Mouse (Mus musculus) forebrain, embryonic 16.5 days (tissue): ENCODE results near the gene Hsdl2. TPM values are rescaled to one million over a fixed set of nuclear protein-coding genes. Genes with fewer than 3 reads are reported as not detected.
A peak's percentile ranks its signal among the peaks of the same experiment; 100 is the strongest.
"Not testable (repeated sequence)": the region's sequence is repeated elsewhere in the genome, so short reads cannot be mapped to it uniquely, and the experiment has no call there.

Source experiments
- ATAC-seq: fragments of 200-750 bp; cut with Nextera tagmentation; 2 replicates; pipeline ENCODE4 v1.8.0; 2017; ENCODE audit warnings: mild to moderate bottlenecking, moderate library complexity
- H3K27ac ChIP-seq: fragments of 300-500 bp; sonication (generic); 2 replicates; pipeline ENCODE4 v1.5.1; 2014; ENCODE audit warnings: low read length, control low read depth
- H3K27me3 ChIP-seq: fragments of 300-500 bp; sonication (generic); replicated peaks from 2 replicates; pipeline ENCODE4 v1.6.1; 2014; ENCODE audit warnings: low read length; ENCODE audit not compliant: control insufficient read depth, insufficient read depth
- H3K36me3 ChIP-seq: fragments of 300-500 bp; sonication (generic); 2 replicates; pipeline ENCODE4 v1.6.1; 2014; ENCODE audit not compliant: control insufficient read depth, insufficient read depth
- H3K4me1 ChIP-seq: fragments of 300-500 bp; sonication (generic); replicated peaks from 2 replicates; pipeline ENCODE4 v1.6.1; 2014; ENCODE audit warnings: low read length; ENCODE audit not compliant: control insufficient read depth, insufficient read depth
- H3K4me2 ChIP-seq: fragments of 300-500 bp; sonication (generic); 2 replicates; pipeline ENCODE4 v1.6.1; 2014; ENCODE audit warnings: mild to moderate bottlenecking, low read length, control low read depth
- H3K4me3 ChIP-seq: fragments of 300-500 bp; sonication (generic); replicated peaks from 2 replicates; pipeline ENCODE4 v1.5.1; 2014; ENCODE audit warnings: mild to moderate bottlenecking, low read length, control low read depth
- H3K9ac ChIP-seq: fragments of 300-500 bp; sonication (generic); replicated peaks from 2 replicates; pipeline ENCODE4 v1.6.1; 2014; ENCODE audit warnings: low read depth, low read length, control low read depth
- H3K9me3 ChIP-seq: fragments of 300-500 bp; sonication (generic); 2 replicates; pipeline ENCODE4 v1.6.1; 2016; ENCODE audit warnings: low read length; ENCODE audit not compliant: control insufficient read depth
- WGBS: fragments of 180-500 bp; shearing (Covaris S2); extraction: QIAGEN DNeasy Blood & Tissue Kit; methylation state at CpG from one replicate; pipeline ENCODE4 v1.1.7; 2014; 5-methylcytosine and 5-hydroxymethylcytosine counted together
- polyA plus RNA-seq: library from polyadenylated mRNA; unstranded; fragments of >200 nt; fragmentation: Nextera tagmentation; extraction: Ambion mirVana; gene quantifications from 2 replicates; pipeline ENCODE4 v1.2.1, GENCODE M21; 2015

Hsdl2 gene
- polyA plus RNA-seq, 1 experiment from 2014 or later, result 19.5 TPM

DNA sequence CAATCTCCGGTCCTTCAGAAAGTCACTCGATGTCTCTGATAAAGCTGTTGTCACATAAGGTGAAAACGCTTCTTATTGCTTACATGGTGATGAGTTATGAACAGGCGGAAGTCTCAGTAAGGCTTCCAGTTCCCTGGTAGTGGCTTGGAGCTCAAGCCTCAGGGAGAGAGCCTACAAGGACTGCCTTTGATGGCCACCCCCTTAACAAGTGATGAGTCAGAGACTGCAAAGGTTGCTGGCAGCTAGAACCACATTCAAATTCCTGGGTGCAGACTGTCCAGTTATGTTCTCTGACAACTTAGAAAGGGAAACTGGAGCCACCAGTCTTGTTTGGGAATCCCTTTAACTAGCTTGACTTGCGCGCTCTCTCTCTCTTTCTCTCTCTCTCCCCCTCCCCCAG is 21.2 kb upstream of the Hsdl2 start:
- no peak overlapping the region for H3K4me2 ChIP-seq
- 96% methylated on average over 6 of the region's 6 CpGs for WGBS
- no peak overlapping the region for H3K9ac ChIP-seq
- H3K9me3 ChIP-seq, result no peaks in the 10 kb centered on the region
- no peaks in the 10 kb centered on the region for H3K27me3 ChIP-seq
- H3K36me3 ChIP-seq, result no peaks in the 10 kb centered on the region
- no peaks in the 10 kb centered on the region for H3K4me1 ChIP-seq
- no peak overlapping the region for H3K4me3 ChIP-seq
- H3K27ac ChIP-seq, result no peak overlapping the region
- ATAC-seq, result no peak

DNA sequence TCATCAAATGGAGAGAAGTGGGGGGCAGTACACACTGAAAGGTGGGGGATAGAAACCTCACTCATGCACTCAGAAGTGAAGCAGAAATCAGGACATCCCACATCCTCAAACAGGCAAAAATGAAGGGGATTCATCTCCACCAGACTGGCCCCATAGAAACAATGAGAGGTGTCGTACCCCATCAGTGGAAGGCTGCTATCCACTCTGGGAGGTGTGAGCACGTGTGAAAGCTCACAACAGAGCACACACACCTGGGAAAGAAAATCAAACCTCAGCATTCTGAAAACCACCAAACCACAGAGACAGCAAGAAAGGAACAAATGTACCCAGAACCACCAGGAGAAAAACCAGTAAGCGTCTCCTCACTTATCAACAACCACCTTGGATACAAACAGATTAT is 17.2 kb upstream of the Hsdl2 start:
- H3K36me3 ChIP-seq, result no peaks in the 10 kb centered on the region
- 77% methylated on average over 3 of the region's 3 CpGs for WGBS
- H3K4me2 ChIP-seq, result no peak overlapping the region
- H3K4me3 ChIP-seq, result no peak overlapping the region
- no peak overlapping the region for H3K27ac ChIP-seq
- H3K9ac ChIP-seq, result no peak overlapping the region
- H3K27me3 ChIP-seq, result no peaks in the 10 kb centered on the region
- no peak for ATAC-seq
- no peaks in the 10 kb centered on the region for H3K4me1 ChIP-seq
- peaks cover 3% of the 10 kb centered on the region; the same call in 1 of the 2 replicates for H3K9me3 ChIP-seq

DNA sequence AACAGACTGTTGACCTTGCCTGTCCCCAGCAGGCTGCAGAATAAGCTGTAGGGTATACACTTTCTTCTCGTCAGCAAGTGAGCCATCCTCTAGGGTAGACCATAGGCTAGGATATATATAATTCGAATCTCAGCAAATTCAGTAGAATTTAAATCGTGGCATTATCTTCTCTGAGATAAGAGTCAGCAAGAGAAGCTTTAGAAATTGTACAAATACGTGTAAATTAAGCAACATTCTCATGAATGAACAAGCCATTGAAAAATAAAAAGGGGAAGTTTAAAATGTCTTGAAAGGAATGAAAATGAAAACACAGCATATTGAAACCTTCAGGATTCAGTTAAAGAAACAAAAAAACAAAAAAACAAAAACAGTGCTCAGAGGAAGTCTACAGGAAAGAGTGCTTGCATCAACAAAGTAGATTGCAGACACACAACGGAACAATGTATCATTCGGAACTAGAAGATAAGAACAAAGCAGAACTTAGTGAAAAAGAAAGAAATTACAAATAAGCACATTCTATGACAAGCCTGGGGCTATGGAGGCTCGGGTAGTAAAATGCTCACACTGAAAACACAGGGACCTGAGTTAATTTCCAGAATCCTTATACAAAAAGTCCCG is 15.7 kb upstream of the Hsdl2 start:
- 82% methylated on average over 8 of the region's 8 CpGs for WGBS
- Histone ChIP-seq H3K27ac (no peak overlapping the region), H3K9ac (no peak overlapping the region), H3K4me1 (no peaks in the 10 kb centered on the region; the same call in 1 of the 2 replicates), H3K36me3 (no peaks in the 10 kb centered on the region), H3K27me3 (no peaks in the 10 kb centered on the region), H3K4me2 (no peak overlapping the region), H3K9me3 (peaks cover 3% of the 10 kb centered on the region; the same call in 1 of the 2 replicates), H3K4me3 (no peak overlapping the region)
- no peak for ATAC-seq

DNA sequence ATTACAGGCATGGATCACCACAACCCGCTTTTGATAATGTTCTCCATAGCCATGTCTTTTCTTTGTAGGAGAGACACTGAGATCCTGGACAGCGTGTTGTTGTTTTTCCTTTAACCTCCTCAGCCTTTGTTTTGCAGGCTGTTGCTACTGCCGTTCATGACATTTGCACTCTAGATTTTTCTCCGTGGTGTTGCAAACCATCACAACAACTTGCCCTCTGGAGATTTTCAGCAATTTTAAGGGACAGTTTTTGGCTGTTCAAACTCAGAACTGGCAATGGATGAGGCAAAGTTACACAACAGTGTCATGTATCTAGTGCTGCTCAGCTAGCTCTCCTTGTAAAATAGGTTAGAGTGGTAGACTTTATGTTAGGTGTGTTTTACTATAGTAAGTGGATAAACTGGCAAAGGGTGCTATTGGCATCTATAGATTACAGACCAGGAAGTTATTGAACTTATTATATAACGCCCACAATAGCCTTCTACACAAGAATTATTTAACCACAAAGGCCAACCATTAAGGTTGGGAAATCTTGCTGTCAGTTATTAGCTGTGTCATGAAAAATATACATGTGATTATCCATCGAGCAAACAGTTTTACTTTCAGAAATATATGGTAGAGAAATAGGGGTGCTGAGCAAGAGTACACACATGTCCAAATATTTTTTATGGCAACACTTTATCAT is 13.6 kb upstream of the Hsdl2 start:
- no peak overlapping the region for H3K4me2 ChIP-seq
- no peaks in the 10 kb centered on the region for H3K27me3 ChIP-seq
- no peak overlapping the region for H3K4me3 ChIP-seq
- no peak overlapping the region for H3K27ac ChIP-seq
- WGBS, result 83% methylated on average over 6 of the region's 6 CpGs
- no peak for ATAC-seq
- peaks cover 3% of the 10 kb centered on the region; the same call in 1 of the 2 replicates for H3K9me3 ChIP-seq
- no peaks in the 10 kb centered on the region for H3K36me3 ChIP-seq
- no peak overlapping the region for H3K9ac ChIP-seq
- H3K4me1 ChIP-seq, result no peaks in the 10 kb centered on the region; the same call in 1 of the 2 replicates

DNA sequence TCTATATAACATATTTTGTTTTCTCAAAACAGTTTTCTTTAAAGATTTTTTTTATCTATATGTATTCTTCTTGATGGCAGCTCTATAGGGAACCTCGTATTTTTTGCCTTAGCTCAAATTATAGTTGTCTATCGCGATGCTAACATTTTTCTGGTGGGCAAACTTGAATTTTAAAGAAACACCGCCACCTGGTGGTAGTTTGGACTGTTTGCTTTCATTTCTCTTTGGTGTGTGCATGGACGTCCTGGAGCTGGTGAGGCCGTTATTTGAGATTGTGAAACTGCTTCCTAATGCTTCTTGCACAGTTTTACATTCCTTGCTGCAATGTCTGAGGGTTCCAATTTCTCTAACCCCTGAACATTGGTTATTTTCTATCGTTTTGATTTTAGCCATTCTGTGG is 11.8 kb upstream of the Hsdl2 start:
- peak; percentile 79 for ATAC-seq
- no peak overlapping the region for H3K9ac ChIP-seq
- no peak overlapping the region for H3K4me3 ChIP-seq
- no peaks in the 10 kb centered on the region for H3K36me3 ChIP-seq
- no peaks in the 10 kb centered on the region for H3K27me3 ChIP-seq
- no peaks in the 10 kb centered on the region; the same call in 1 of the 2 replicates for H3K4me1 ChIP-seq
- 2% methylated on average over 7 of the region's 7 CpGs for WGBS
- H3K9me3 ChIP-seq, result peaks cover 3% of the 10 kb centered on the region; the same call in 1 of the 2 replicates
- H3K4me2 ChIP-seq, result no peak overlapping the region
- no peak overlapping the region for H3K27ac ChIP-seq

DNA sequence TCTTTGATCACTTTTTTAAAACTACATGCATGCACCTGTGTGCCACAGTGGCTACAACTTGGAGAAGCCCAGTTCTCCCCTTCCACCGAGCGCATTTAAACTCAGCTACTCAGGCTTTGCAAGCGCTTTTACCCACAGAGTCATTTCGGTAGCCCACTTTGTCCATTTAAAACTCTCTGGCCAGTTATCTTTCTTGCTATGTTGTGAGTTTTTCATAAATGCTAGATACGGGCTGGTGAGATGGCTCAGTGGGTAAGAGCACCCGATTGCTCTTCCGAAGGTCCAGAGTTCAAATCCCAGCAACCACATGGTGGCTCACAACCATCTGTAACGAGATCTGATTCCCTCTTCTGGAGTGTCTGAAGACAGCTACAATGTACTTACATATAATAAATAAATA is 10.8 kb upstream of the Hsdl2 start:
- 96% methylated on average over 7 of the region's 8 CpGs for WGBS
- H3K9ac ChIP-seq, ATAC-seq: not testable (repeated sequence)

DNA sequence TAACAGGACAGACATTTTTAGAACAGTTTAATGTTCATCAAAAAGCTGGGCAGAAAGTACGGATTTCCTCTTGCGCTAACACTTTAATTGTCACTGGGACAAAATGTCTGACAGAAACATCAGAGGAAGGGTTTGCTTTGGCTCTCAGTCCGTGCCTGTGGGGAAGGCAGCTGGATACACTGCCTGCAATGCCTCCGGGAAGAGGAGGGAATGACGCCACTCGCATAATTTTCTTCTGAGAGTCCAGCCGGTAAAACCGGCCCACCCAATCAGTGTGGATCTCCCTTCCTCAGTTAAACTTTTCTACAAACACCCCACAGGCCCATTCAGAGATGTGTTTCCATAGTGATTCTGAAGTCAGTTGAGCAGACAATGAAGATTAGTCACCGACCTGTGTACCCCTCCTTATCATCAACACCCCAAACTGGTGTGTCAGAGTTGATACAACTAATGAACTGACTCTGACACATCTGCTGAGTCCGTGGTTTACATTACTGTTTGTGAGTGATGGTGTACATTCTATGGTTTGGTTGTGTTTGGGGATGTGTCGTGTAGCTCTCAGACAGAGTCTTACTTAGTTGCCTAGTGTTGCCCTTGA is 8.7 kb upstream of the Hsdl2 start:
- no peaks in the 10 kb centered on the region for H3K27me3 ChIP-seq
- 83% methylated on average over 11 of the region's 11 CpGs for WGBS
- no peak overlapping the region for H3K4me3 ChIP-seq
- no peak overlapping the region for H3K27ac ChIP-seq
- no peaks in the 10 kb centered on the region for H3K9me3 ChIP-seq
- H3K9ac ChIP-seq, result no peak overlapping the region
- ATAC-seq, result no peak
- no peak overlapping the region for H3K4me2 ChIP-seq
- no peaks in the 10 kb centered on the region for H3K36me3 ChIP-seq
- no peaks in the 10 kb centered on the region; the same call in 1 of the 2 replicates for H3K4me1 ChIP-seq

More for the DNA sequence above, 10.8 kb upstream of the Hsdl2 start:
- not testable (repeated sequence) for H3K4me3 ChIP-seq, H3K27ac ChIP-seq, H3K4me2 ChIP-seq, H3K27me3 ChIP-seq, H3K4me1 ChIP-seq, H3K9me3 ChIP-seq, H3K36me3 ChIP-seq

DNA sequence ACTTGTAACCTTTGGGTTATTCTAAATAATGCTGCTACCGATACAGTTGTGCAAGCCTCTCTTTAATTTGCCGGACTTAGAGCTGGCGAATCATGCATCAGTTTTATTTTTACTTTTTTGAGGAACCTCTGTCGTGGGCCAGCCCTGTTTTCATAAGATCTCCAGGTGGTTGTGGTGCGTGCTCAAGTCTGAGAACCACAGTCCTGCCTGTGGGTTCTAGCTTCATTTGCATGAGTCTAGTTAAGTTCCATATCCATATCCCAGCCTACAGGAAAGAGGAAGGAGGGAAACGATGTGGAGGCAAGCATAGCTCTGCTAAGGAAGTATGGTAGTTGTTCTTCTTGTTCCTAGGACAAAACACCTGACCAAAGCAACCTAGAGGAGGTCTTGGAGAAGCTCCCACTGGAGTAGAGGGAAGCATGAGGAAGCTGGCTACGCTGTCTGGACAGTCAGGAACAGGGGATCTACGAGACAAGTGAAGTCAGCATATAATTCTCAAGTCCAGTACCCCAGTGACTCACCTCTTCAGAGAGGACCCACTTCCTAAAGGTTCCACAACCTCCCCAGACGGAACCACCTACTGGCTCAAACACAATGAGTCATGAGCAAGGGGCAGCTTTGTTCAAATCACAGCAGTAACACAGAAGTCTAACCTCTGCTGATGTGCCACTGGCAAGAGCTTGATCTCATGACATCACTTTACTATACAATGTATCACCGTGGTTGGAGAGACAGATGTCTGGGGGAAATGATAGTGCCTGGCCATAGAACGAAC is 6.0 kb upstream of the Hsdl2 start:
- H3K27me3 ChIP-seq, result no peaks in the 10 kb centered on the region
- H3K36me3 ChIP-seq, result no peaks in the 10 kb centered on the region
- no peak overlapping the region for H3K4me2 ChIP-seq
- H3K4me1 ChIP-seq, result peaks cover 4% of the 10 kb centered on the region
- H3K9ac ChIP-seq, result no peak overlapping the region
- no peak for ATAC-seq
- no peak overlapping the region for H3K27ac ChIP-seq
- 84% methylated on average over 11 of the region's 11 CpGs for WGBS
- H3K9me3 ChIP-seq, result no peaks in the 10 kb centered on the region
- no peak overlapping the region for H3K4me3 ChIP-seq
